In the genomic region with DNA sequence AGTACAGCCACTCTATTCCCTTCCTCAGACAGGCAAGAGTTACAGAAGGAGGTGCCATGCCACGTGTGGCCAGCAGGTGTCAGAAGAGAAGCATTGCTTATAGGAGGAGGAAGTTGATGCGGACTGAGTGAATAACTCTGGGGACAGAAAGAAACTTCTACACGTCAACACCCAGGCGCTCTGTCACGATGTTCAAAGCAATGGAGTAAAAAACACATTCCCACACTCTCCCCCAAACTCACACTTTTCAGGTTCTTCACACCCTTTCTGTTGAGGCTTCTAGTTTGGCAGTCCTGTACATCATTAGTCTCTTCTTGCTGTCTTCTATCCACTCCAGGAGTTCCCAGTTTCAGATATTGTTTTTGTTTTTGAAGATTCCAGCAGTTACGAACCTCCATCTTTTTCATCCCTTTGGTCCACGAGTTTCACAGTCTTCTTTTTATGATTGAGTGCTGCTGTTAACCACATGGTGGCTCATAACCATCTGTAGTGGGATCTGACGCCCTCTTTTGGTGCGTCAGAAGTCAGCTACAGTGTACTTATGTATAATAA, we compare ENCODE assay signal across 8 mouse cellular contexts. TPM values are rescaled to one million over a fixed set of nuclear protein-coding genes. Genes with fewer than 3 reads are reported as not detected.
A peak's percentile ranks its signal among the peaks of the same experiment; 100 is the strongest.
DNase-seq lines count a peak whose midpoint lies in the region; ATAC-seq lines count a peak whose summit lies in the region.

No protein-coding gene starts in this region.

- H3K27me3 ChIP-seq in intestine, embryonic 16.5 days (replicated peaks; ENCODE audit: control insufficient read depth, insufficient read depth, low read length): no peaks in the 10 kb centered on the region
- peaks cover 3% of the 10 kb centered on the region; the same call in 1 of the 2 replicates for H3K27me3 ChIP-seq in midbrain, embryonic 12.5 days

- H3K4me3 ChIP-seq in intestine, embryonic 16.5 days (ENCODE audit: low read length): peak overlapping the region; percentile 26; the same call in 1 of the 2 replicates
- no peak overlapping the region for H3K4me3 ChIP-seq in midbrain, embryonic 12.5 days

- H3K9me3 ChIP-seq in intestine, embryonic 16.5 days (ENCODE audit: control insufficient read depth, low read length): no peaks in the 10 kb centered on the region
- H3K9me3 ChIP-seq in midbrain, embryonic 12.5 days: no peaks in the 10 kb centered on the region

- WGBS in intestine, embryonic 16.5 days: 12% methylated on average over 9 of the region's 9 CpGs
- 19% methylated on average over 9 of the region's 9 CpGs for WGBS in midbrain, embryonic 12.5 days

- H3K9ac ChIP-seq in intestine, embryonic 16.5 days (ENCODE audit: low read depth, low read length): 0 out of 2 replicates have a peak overlapping the region, but pooled peaks have one; percentile 15
- H3K9ac ChIP-seq in midbrain, embryonic 12.5 days (replicated peaks): no peak overlapping the region

- peak overlapping the region; percentile 36; the same call in 1 of the 2 replicates for H3K27ac ChIP-seq in intestine, embryonic 16.5 days (ENCODE audit: low read length)
- no peak overlapping the region for H3K27ac ChIP-seq in midbrain, embryonic 12.5 days (replicated peaks)

- no peaks in the 10 kb centered on the region for H3K36me3 ChIP-seq in intestine, embryonic 16.5 days (ENCODE audit: control insufficient read depth, insufficient read depth, low read length)
- H3K36me3 ChIP-seq in midbrain, embryonic 12.5 days: no peaks in the 10 kb centered on the region

- peaks cover 5% of the 10 kb centered on the region for H3K4me1 ChIP-seq in intestine, embryonic 16.5 days (ENCODE audit: control insufficient read depth, insufficient read depth, low read length)
- H3K4me1 ChIP-seq in midbrain, embryonic 12.5 days: 0 out of 2 replicates have a peak, but pooled peaks cover 5% of the 10 kb centered on the region

- intact Hi-C loops in gastrocnemius, postnatal 36 days (cut with DNase I): loop anchor here (2.0 to 5.0 kb wide), 4 partner anchors 45 to 169 kb away; no protein-coding TSS in a partner anchor
- intact Hi-C loops in left cerebral cortex, postnatal 4 days (cut with DNase I): loop anchor here (5.0 to 10.0 kb wide), 2 partner anchors 49 to 171 kb away; a partner anchor contains a TSS

- H3K4me2 ChIP-seq in intestine, embryonic 16.5 days (ENCODE audit: low read depth, low read length): peak overlapping the region; percentile 46
- H3K4me2 ChIP-seq in midbrain, embryonic 12.5 days (replicated peaks): peak overlapping the region; percentile 25; the same call in 1 of the 2 replicates

- peak; percentile 85 for DNase-seq in urinary bladder, postnatal 14 days (ENCODE audit: low spot score)
- DNase-seq in urinary bladder, postnatal 10 days (ENCODE audit: low spot score): no peak
- DNase-seq in embryo, embryonic 11.5 days (ENCODE audit: low read depth, low spot score): peak; percentile 72
- DNase-seq in gastrocnemius, postnatal 36 days: peak; percentile 71 to 81
- DNase-seq in left cerebral cortex, postnatal 4 days: peak; percentile 85
- peak; percentile 76 for DNase-seq in skeletal muscle tissue, adult 2 months (ENCODE audit: low read depth, low spot score)

- ATAC-seq in intestine, embryonic 16.5 days: peak; percentile 85
- no peak for ATAC-seq in midbrain, embryonic 12.5 days (ENCODE audit: low FRiP score, low read depth)

RNA-seq across cellular contexts. Expression of a gene that starts 14.5 kb away (rescaled TPM):
- total RNA-seq in gastrocnemius, postnatal 36 days (2021): 1 to 10 TPM; 1.2 to 2.0 TPM
- 35.1 and 37.0 TPM in 2 replicates for polyA plus RNA-seq in intestine, embryonic 16.5 days (2015; fragmentation: Nextera tagmentation; extraction: Ambion mirVana)
- total RNA-seq in left cerebral cortex, postnatal 4 days (2021): 1 to 10 TPM; 2.4 to 2.7 TPM
- polyA plus RNA-seq in midbrain, embryonic 12.5 days (2016; fragmentation: Nextera tagmentation; extraction: Ambion mirVana): 2.0 and 2.9 TPM in 2 replicates
